In genomic region chr11:116171959-116172358, GRCm38 (mm10) we compare ENCODE assay signal across 26 mouse cellular contexts. TPM values are rescaled to one million over a fixed set of nuclear protein-coding genes. Genes with fewer than 3 reads are reported as not detected.
DNase-seq lines count a peak whose midpoint lies in the region; ATAC-seq lines count a peak whose summit lies in the region.
"Had no signal": no experiment of that assay in that cellular context is flagged by ENCODE, and none has a peak within 500 bp of the region (broad histone marks: within the 10 kb centered on the region; RNA-seq: fewer than 3 reads in every experiment).

No protein-coding gene starts in this region.

- peaks cover 43% of the 10 kb centered on the region for H3K36me3 ChIP-seq in forebrain, embryonic 15.5 days
- peaks cover 46% of the 10 kb centered on the region for H3K36me3 ChIP-seq in forebrain, embryonic 12.5 days (replicated peaks)
- peaks cover 4% of the 10 kb centered on the region; the same call in 1 of the 2 replicates for H3K36me3 ChIP-seq in midbrain, embryonic 11.5 days (ENCODE audit: control insufficient read depth, insufficient read depth, low read length)
- peaks cover 32% of the 10 kb centered on the region for H3K36me3 ChIP-seq in midbrain, embryonic 16.5 days (ENCODE audit: control insufficient read depth, insufficient read depth, low read length)

- WGBS in forebrain, embryonic 15.5 days = 78% methylated on average over 2 of the region's 2 CpGs
- 93% methylated on average over 2 of the region's 2 CpGs for WGBS in forebrain, embryonic 12.5 days
- 89% methylated on average over 2 of the region's 2 CpGs for WGBS in midbrain, embryonic 11.5 days
- WGBS in midbrain, embryonic 16.5 days = 79% methylated on average over 2 of the region's 2 CpGs

- DNase-seq in kidney, adult 18-20 months = peak; percentile 42
- DNase-seq in kidney, postnatal 10 days = no peak
- peak; percentile 49 for DNase-seq in midbrain, embryonic 11.5 days (ENCODE audit: low spot score, missing footprints)
- DNase-seq in right cerebral cortex, postnatal 10 days (ENCODE audit: low spot score in 2 of 2) = no peak
- DNase-seq: adrenal gland, adult 2 months; cerebellum, adult 2 months; cerebellum, postnatal 14 days; gastrocnemius, adult 2 months; gastrocnemius, postnatal 36 days; heart, adult 18-20 months; heart, postnatal 36 days; liver; lung, adult 18-20 months; lung, postnatal 4 days; right cerebral cortex, postnatal 14 days had no signal

- no peak overlapping the region for H3K4me2 ChIP-seq in forebrain, embryonic 15.5 days (replicated peaks)
- no peak overlapping the region for H3K4me2 ChIP-seq in forebrain, embryonic 12.5 days
- no peak overlapping the region for H3K4me2 ChIP-seq in midbrain, embryonic 11.5 days
- H3K4me2 ChIP-seq in midbrain, embryonic 16.5 days (ENCODE audit: low read length) = no peak overlapping the region
- H3K4me2 ChIP-seq: heart, embryonic 11.5 days; hindbrain, embryonic 14.5 days; midbrain, embryonic 13.5 days had no signal

- no peaks in the 10 kb centered on the region for H3K9me3 ChIP-seq in forebrain, embryonic 15.5 days
- no peaks in the 10 kb centered on the region for H3K9me3 ChIP-seq in forebrain, embryonic 12.5 days
- no peaks in the 10 kb centered on the region for H3K9me3 ChIP-seq in midbrain, embryonic 11.5 days (ENCODE audit: control insufficient read depth, low read length)
- no peaks in the 10 kb centered on the region for H3K9me3 ChIP-seq in midbrain, embryonic 16.5 days (replicated peaks; ENCODE audit: control insufficient read depth, low read length, poor library complexity, severe bottlenecking)
- H3K9me3 ChIP-seq: megakaryocyte, embryonic 14.5 days; midbrain, embryonic 13.5 days had no signal

- H3K27me3 ChIP-seq in forebrain, embryonic 15.5 days = no peaks in the 10 kb centered on the region
- H3K27me3 ChIP-seq in forebrain, embryonic 12.5 days = no peaks in the 10 kb centered on the region
- no peaks in the 10 kb centered on the region for H3K27me3 ChIP-seq in midbrain, embryonic 11.5 days (ENCODE audit: control insufficient read depth, insufficient read depth, low read length)
- no peaks in the 10 kb centered on the region for H3K27me3 ChIP-seq in midbrain, embryonic 16.5 days (ENCODE audit: control insufficient read depth, insufficient read depth, low read depth, low read length)
- H3K27me3 ChIP-seq: CH12.LX; megakaryocyte, embryonic 14.5 days; midbrain, embryonic 13.5 days had no signal

- H3K27ac ChIP-seq in forebrain, embryonic 15.5 days (replicated peaks) = peak overlapping the region; percentile 2; the same call in 1 of the 2 replicates
- no peak overlapping the region for H3K27ac ChIP-seq in forebrain, embryonic 12.5 days
- H3K27ac ChIP-seq in midbrain, embryonic 11.5 days (ENCODE audit: low read depth, low read length) = no peak overlapping the region
- no peak overlapping the region for H3K27ac ChIP-seq in midbrain, embryonic 16.5 days (ENCODE audit: low read length)
- H3K27ac ChIP-seq: gastrocnemius, adult 2 months; hindbrain, embryonic 14.5 days; midbrain, embryonic 13.5 days had no signal

- peaks cover 7% of the 10 kb centered on the region for H3K4me1 ChIP-seq in forebrain, embryonic 15.5 days
- H3K4me1 ChIP-seq in forebrain, embryonic 12.5 days = peaks cover 4% of the 10 kb centered on the region
- peaks cover 8% of the 10 kb centered on the region; the same call in 1 of the 2 replicates for H3K4me1 ChIP-seq in midbrain, embryonic 11.5 days (ENCODE audit: control insufficient read depth, insufficient read depth, low read length)
- peaks cover 4% of the 10 kb centered on the region for H3K4me1 ChIP-seq in midbrain, embryonic 16.5 days (ENCODE audit: control insufficient read depth, insufficient read depth, low read length)

- ATAC-seq in forebrain, embryonic 15.5 days (replicated peaks) = no peak
- no peak for ATAC-seq in forebrain, embryonic 12.5 days (ENCODE audit: low FRiP score)
- ATAC-seq in midbrain, embryonic 11.5 days (ENCODE audit: low FRiP score) = no peak
- no peak for ATAC-seq in midbrain, embryonic 16.5 days
- ATAC-seq: activated CD4-positive, CD25-positive, alpha-beta regulatory T cell, adult 4 months; lung, postnatal 0 days; midbrain, embryonic 13.5 days had no signal

- H3K4me3 ChIP-seq in forebrain, embryonic 15.5 days = no peak overlapping the region
- no peak overlapping the region for H3K4me3 ChIP-seq in forebrain, embryonic 12.5 days (replicated peaks)
- no peak overlapping the region for H3K4me3 ChIP-seq in midbrain, embryonic 11.5 days (ENCODE audit: low read depth, low read length)
- H3K4me3 ChIP-seq in midbrain, embryonic 16.5 days (ENCODE audit: low read depth, low read length) = no peak overlapping the region
- H3K4me3 ChIP-seq: erythroblast, embryonic 14.5 days; gastrocnemius, adult 2 months; megakaryocyte, embryonic 14.5 days; midbrain, embryonic 13.5 days had no signal

- H3K9ac ChIP-seq in forebrain, embryonic 15.5 days (replicated peaks) = no peak overlapping the region
- H3K9ac ChIP-seq in forebrain, embryonic 12.5 days = no peak overlapping the region
- H3K9ac ChIP-seq in midbrain, embryonic 11.5 days (ENCODE audit: low read length) = no peak overlapping the region
- H3K9ac ChIP-seq in midbrain, embryonic 16.5 days (ENCODE audit: low read depth, low read length) = no peak overlapping the region
- H3K9ac ChIP-seq: hindbrain, embryonic 14.5 days; midbrain, embryonic 13.5 days had no signal

RNA-seq across cellular contexts. Expression of gene Fbf1, which starts 4.0 kb away (rescaled TPM):
- polyA plus RNA-seq in forebrain, embryonic 15.5 days (2015; fragmentation: Nextera tagmentation; extraction: Ambion mirVana) = 71.4 and 73.5 TPM in 2 replicates
- 80.8 and 85.2 TPM in 2 replicates for polyA plus RNA-seq in forebrain, embryonic 12.5 days (2016; fragmentation: Nextera tagmentation; extraction: Ambion mirVana)
- 28.7 and 30.1 TPM in 2 replicates for polyA plus RNA-seq in midbrain, embryonic 11.5 days (2014; fragmentation: Nextera tagmentation; extraction: Ambion mirVana)
- polyA plus RNA-seq in midbrain, embryonic 16.5 days (2015; fragmentation: Nextera tagmentation; extraction: Ambion mirVana) = 69.4 and 77.1 TPM in 2 replicates

RNA-seq across cellular contexts. Expression of gene Ten1, which starts 26.7 kb away (rescaled TPM):
- 81.5 and 91.7 TPM in 2 replicates for polyA plus RNA-seq in forebrain, embryonic 15.5 days (2015; fragmentation: Nextera tagmentation; extraction: Ambion mirVana)
- polyA plus RNA-seq in forebrain, embryonic 12.5 days (2016; fragmentation: Nextera tagmentation; extraction: Ambion mirVana) = 55.9 and 57.4 TPM in 2 replicates
- polyA plus RNA-seq in midbrain, embryonic 11.5 days (2014; fragmentation: Nextera tagmentation; extraction: Ambion mirVana) = 48.6 and 55.6 TPM in 2 replicates
- 82.0 and 82.5 TPM in 2 replicates for polyA plus RNA-seq in midbrain, embryonic 16.5 days (2015; fragmentation: Nextera tagmentation; extraction: Ambion mirVana)

RNA-seq across cellular contexts. Expression of gene Acox1, which starts 26.9 kb away (rescaled TPM):
- polyA plus RNA-seq in forebrain, embryonic 15.5 days (2015; fragmentation: Nextera tagmentation; extraction: Ambion mirVana) = 51.3 and 54.5 TPM in 2 replicates
- 36.0 and 36.8 TPM in 2 replicates for polyA plus RNA-seq in forebrain, embryonic 12.5 days (2016; fragmentation: Nextera tagmentation; extraction: Ambion mirVana)
- 32.8 and 36.1 TPM in 2 replicates for polyA plus RNA-seq in midbrain, embryonic 11.5 days (2014; fragmentation: Nextera tagmentation; extraction: Ambion mirVana)
- polyA plus RNA-seq in midbrain, embryonic 16.5 days (2015; fragmentation: Nextera tagmentation; extraction: Ambion mirVana) = 64.0 and 71.5 TPM in 2 replicates

RNA-seq across cellular contexts. Expression of gene Mrpl38, which starts 33.3 kb away (rescaled TPM):
- polyA plus RNA-seq in forebrain, embryonic 15.5 days (2015; fragmentation: Nextera tagmentation; extraction: Ambion mirVana) = 77.7 and 78.5 TPM in 2 replicates
- polyA plus RNA-seq in forebrain, embryonic 12.5 days (2016; fragmentation: Nextera tagmentation; extraction: Ambion mirVana) = 89.6 and 90.5 TPM in 2 replicates
- polyA plus RNA-seq in midbrain, embryonic 11.5 days (2014; fragmentation: Nextera tagmentation; extraction: Ambion mirVana) = 96.3 and 97.0 TPM in 2 replicates
- polyA plus RNA-seq in midbrain, embryonic 16.5 days (2015; fragmentation: Nextera tagmentation; extraction: Ambion mirVana) = 80.3 and 84.6 TPM in 2 replicates

RNA-seq across cellular contexts. Expression of gene Trim65, which starts 41.0 kb away (rescaled TPM):
- 1.6 and 1.9 TPM in 2 replicates for polyA plus RNA-seq in forebrain, embryonic 15.5 days (2015; fragmentation: Nextera tagmentation; extraction: Ambion mirVana)
- 1.9 and 2.1 TPM in 2 replicates for polyA plus RNA-seq in forebrain, embryonic 12.5 days (2016; fragmentation: Nextera tagmentation; extraction: Ambion mirVana)
- 1.3 TPM in 2 replicates for polyA plus RNA-seq in midbrain, embryonic 11.5 days (2014; fragmentation: Nextera tagmentation; extraction: Ambion mirVana)
- 2.2 and 2.3 TPM in 2 replicates for polyA plus RNA-seq in midbrain, embryonic 16.5 days (2015; fragmentation: Nextera tagmentation; extraction: Ambion mirVana)

Comparison
In these comparisons a context has a peak if more than half of its experiments do, and no peak if none do; other contexts are left out.
1. DNase-seq: peak in kidney, adult 18-20 months (single experiment) and midbrain, embryonic 11.5 days (single experiment); none in kidney, postnatal 10 days (single experiment) and right cerebral cortex, postnatal 10 days (0 of 2).